Mouse (Mus musculus): ENCODE results near the gene Arhgef3.

Arhgef3 gene

DNA sequence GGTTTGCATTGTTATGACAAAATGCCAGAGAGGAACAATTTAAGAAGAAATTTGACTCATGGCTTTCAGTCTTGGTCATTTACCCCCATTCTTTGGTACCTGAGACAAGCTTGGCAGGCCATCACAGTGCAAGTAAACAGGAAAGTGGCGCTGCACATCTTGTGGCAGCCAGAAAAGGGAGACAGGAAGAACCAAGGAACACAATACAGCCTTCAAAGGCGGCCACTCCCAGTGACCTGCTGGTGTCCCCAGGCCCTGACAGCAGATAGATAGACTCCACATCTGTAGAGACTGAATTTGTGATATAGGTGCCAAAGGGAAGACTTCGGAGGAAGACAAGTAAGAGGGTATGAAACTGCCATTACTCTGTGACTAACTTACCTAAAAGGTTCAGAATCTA, 293.5 kb downstream of the Arhgef3 start:
- no peak for DNase-seq (ENCODE audit: low read depth, low spot score)

- no peak for DNase-seq (ENCODE audit: low read depth, low spot score)
Measured at GRCm38 (mm10) chr14:27409662-27410061, 295.0 kb downstream of the Arhgef3 start.

GRCm38 (mm10) chr14:27411492-27411891, 296.8 kb downstream of the Arhgef3 start:
- DNase-seq (ENCODE audit: low read depth, low spot score): no peak

DNA sequence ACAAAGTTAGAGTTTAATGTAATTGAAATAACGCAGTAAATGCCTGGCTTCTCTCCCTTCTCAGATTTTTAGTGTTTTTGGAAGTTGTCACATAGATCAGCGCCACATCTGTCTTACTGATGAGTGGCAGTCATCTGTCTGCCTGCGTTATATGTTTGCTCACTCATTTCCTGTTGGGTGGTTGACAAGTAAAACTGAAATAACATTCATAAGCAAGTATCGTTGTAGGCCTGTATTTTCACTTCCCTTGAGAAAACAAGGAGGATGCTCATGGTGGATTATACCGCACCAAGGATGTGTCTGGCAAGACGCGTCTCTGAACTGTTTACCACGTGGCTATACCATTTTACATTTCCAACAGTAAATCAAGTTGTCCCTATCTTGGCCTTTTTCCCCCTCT, 298.0 kb downstream of the Arhgef3 start:
- no peak for DNase-seq (ENCODE audit: low read depth, low spot score)

- DNase-seq (ENCODE audit: low read depth, low spot score): no peak
Measured at GRCm38 (mm10) chr14:27413961-27414360, 299.3 kb downstream of the Arhgef3 start.

GRCm38 (mm10) chr14:27420816-27421215, 306.1 kb downstream of the Arhgef3 start:
- DNase-seq (ENCODE audit: low read depth, low spot score): no peak

- no peak for DNase-seq (ENCODE audit: low read depth, low spot score)
Measured at GRCm38 (mm10) chr14:27422301-27422700, 307.6 kb downstream of the Arhgef3 start.

- peak; percentile 82 for DNase-seq (ENCODE audit: low read depth, low spot score)
Measured at GRCm38 (mm10) chr14:27428573-27428972, 313.9 kb downstream of the Arhgef3 start, which contains the start of gene Fam208a. Gene Fam208a, plus strand, starts transcription at chr14:27428834.

- peak; percentile 52 for DNase-seq (ENCODE audit: low read depth, low spot score)
Measured at GRCm38 (mm10) chr14:27428973-27429711, 314.4 kb downstream of the Arhgef3 start.

GRCm38 (mm10) chr14:27430280-27430679, 315.6 kb downstream of the Arhgef3 start:
- no peak for DNase-seq (ENCODE audit: low read depth, low spot score)

- DNase-seq (ENCODE audit: low read depth, low spot score): no peak
Measured at GRCm38 (mm10) chr14:27432064-27432463, 317.4 kb downstream of the Arhgef3 start.

DNA sequence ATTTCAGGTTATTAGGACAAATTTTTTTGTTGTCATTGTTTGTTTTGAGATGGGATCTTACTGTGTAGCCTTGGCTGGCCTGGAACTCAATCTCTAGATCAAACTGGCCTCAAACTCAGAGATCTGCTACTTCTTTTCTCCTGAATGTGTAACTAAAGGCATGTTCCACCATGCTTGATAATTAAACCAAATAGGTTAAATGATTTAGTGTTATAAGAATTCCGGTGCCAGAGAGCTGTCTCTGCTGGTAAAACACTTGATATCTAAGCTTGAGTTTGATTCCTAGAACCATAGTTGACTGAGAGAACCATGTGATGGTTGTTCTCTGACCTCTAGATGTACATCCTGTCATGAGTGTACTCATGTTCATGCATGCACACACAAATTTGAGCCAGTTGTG, 321.4 kb downstream of the Arhgef3 start:
- DNase-seq (ENCODE audit: low read depth, low spot score): no peak

- no peak for DNase-seq (ENCODE audit: low read depth, low spot score)
Measured at GRCm38 (mm10) chr14:27436826-27437225, 322.1 kb downstream of the Arhgef3 start.

GRCm38 (mm10) chr14:27440921-27441320, 326.2 kb downstream of the Arhgef3 start:
- no peak for DNase-seq (ENCODE audit: low read depth, low spot score)

DNA sequence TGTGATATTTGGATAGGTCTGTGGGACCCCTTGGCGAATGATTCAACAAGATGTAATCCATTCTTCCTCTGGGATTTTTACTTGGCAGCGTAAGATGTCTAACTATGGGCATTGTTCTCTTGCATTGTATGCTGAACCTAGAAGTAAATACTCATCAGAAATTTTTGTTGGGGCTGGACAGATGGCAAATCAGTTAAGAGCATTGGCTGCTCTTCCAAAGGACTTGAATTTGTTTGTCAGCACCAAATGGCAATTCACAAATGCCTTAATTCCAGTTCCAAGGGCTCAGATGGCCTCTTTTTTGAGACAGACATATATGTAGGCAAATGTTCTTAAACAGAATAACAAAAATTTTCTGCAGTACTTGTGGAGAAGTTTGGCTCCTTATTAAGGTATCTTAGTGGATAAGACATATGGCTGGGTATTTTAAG, 330.2 kb downstream of the Arhgef3 start:
- no peak for DNase-seq (ENCODE audit: low read depth, low spot score)

DNA sequence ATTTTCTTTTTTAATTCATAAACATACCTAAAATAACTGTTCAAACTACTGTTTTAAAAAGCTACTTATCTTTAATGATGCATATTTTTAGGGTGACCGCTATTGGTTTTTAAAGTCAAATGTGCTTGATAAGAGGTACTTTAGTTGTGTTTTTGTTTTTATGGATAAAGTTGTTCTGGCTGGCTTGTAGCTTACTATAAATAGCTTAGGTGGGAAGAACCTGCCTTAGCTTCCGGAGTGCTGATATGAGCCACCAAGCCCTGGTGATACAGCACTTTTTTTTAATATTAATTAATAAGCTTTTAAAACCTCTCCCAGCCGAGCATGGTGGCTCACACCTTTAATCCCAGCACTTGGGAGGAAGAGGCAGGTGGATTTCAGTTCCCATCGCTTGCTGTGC, 332.3 kb downstream of the Arhgef3 start:
- no peak for DNase-seq (ENCODE audit: low read depth, low spot score)
